Mouse (Mus musculus) heart, embryonic 10.5 days (tissue): Measurements from ENCODE around the gene Meis1. TPM values are rescaled to one million over a fixed set of nuclear protein-coding genes. Genes with fewer than 3 reads are reported as not detected.

ENCODE experiments used
- DNase-seq: peaks from one replicate; pipeline ENCODE4 v3.0.0-alpha.2; 2017; ENCODE audit warnings: low spot score
- H3K27ac ChIP-seq: fragments of 300-500 bp; sonication (generic); 2 replicates; pipeline ENCODE4 v1.5.1; 2016; ENCODE audit warnings: mild to moderate bottlenecking
- H3K27me3 ChIP-seq: fragments of 300-500 bp; sonication (generic); 2 replicates; pipeline ENCODE4 v1.6.1; 2016; ENCODE audit warnings: mild to moderate bottlenecking; ENCODE audit not compliant: poor library complexity, insufficient read depth, severe bottlenecking
- H3K36me3 ChIP-seq: fragments of 300-500 bp; sonication (generic); 2 replicates; pipeline ENCODE4 v1.6.1; 2016; ENCODE audit warnings: mild to moderate bottlenecking, moderate library complexity
- H3K4me1 ChIP-seq: fragments of 300-500 bp; sonication (generic); 2 replicates; pipeline ENCODE4 v1.6.1; 2016; ENCODE audit warnings: mild to moderate bottlenecking
- H3K4me3 ChIP-seq: fragments of 300-500 bp; sonication (generic); 2 replicates; pipeline ENCODE4 v1.5.1; 2016; ENCODE audit warnings: mild to moderate bottlenecking, moderate library complexity
- H3K9me3 ChIP-seq: fragments of 300-500 bp; sonication (generic); 2 replicates; pipeline ENCODE4 v1.6.1; 2016; ENCODE audit warnings: mild to moderate bottlenecking, moderate library complexity
- WGBS: fragments of 180-500 bp; shearing (Covaris S2); methylation state at CpG from one replicate; pipeline ENCODE4 v1.1.7; 2016; 5-methylcytosine and 5-hydroxymethylcytosine counted together
- polyA plus RNA-seq: library from polyadenylated mRNA; unstranded; fragments of >200 nt; fragmentation: Nextera tagmentation; extraction: Ambion mirVana; gene quantifications from 2 replicates; pipeline ENCODE4 v1.2.1, GENCODE M21; 2016

Gene Meis1
- polyA plus RNA-seq, 1 experiment from 2014 or later = 139 TPM

- Histone ChIP-seq H3K9me3 (no peaks in the 10 kb centered on the region), H3K36me3 (no peaks in the 10 kb centered on the region), H3K4me1 (peaks cover 46% of the 10 kb centered on the region), H3K4me3 (peak overlapping the region; percentile 59), H3K27me3 (peaks cover 27% of the 10 kb centered on the region; the same call in 1 of the 2 replicates), H3K27ac (peak overlapping the region; percentile 91)
- DNase-seq = no peak
- 4% methylated on average over 12 of the region's 12 CpGs for WGBS
These were observed 146.6 kb downstream of the Meis1 start for GRCm38 (mm10) chr11:18872118-18872751.

DNA sequence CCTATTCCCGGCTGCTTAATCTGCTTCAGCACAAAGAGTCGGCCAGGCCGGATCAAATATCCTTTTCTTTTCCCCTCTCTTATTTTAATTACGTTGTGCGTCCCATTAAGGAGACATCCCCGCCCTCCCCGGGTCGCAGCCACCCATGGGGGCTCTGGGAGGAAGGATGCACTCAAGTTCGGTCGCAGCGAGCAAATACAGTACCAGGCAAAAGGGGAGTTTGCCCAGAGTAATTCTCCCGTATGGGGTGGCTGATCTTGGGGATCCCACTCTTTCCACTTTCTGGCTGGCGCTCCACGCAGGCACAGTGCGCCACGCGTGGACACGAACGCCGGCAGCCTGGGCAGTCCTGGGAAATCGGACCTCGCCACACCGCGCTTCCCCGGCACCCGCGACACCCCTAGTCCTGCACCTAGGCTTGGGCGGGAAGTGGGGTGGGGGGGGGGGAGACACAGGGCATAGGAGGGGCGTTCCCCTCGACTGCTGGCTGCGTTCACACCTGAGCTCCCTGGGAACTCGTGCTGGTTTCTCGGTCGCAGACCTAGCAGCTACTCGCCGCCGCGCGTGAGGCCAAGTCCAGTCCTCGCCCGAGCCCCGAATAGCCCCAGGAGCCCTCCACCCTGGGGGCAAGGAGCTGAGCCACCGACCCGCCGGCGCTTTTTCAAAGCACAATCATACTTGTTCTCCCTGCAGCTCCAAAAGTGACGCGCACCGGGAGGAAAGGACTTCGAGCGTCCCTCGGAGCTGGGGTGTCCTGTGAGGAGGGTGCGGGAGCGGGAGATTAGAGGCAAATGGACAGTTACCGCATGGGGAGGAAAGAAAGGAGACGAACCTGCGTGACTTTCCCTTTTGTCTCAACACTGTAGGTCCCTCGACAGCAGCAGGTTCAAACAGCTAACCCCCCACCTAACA is 147.4 kb downstream of the Meis1 start:
- no peak for DNase-seq
- Histone ChIP-seq H3K27ac (peak overlapping the region; percentile 91), H3K36me3 (no peaks in the 10 kb centered on the region), H3K9me3 (no peaks in the 10 kb centered on the region), H3K4me3 (peak overlapping the region; percentile 59), H3K4me1 (peaks cover 39% of the 10 kb centered on the region), H3K27me3 (peaks cover 26% of the 10 kb centered on the region; the same call in 1 of the 2 replicates)
- WGBS = under 1% methylated on average over 58 of the region's 58 CpGs

DNA sequence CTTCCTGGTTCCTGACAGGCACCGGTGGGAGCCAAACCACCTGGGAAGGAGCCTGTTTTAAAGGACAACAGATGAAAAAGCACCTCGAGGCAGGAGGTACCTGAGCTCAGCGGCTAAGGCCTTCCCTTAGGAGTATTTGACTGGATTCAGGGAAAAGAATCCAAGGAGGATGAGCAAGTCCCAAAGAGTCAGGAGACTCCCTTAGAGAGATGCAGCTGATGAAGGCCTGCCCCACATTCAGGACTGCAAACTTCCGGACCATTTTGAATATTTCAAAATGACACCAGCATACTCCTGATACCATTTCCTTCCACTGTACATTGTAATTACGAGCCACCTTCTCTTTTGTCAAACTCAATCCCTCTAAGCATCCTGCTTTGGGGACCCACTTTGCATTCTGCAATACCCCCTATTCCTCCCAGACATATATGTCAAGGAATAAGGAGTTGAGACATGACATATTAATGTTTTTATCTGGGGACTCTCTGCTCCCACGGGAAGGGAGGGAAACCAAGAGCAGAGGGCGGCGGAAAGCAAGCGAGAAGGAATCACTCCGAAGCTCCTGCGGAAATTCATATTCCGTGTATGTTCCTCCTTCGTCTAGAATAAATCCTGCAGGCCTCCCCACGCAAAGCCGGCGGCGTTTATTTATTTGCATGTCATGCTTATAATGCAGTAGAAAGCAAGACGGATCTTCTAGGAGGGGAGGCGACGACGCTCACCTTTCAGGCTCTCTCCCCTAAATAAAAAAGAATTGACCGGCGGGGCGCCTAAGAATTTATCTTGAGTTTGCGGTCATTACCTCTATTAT is 148.5 kb downstream of the Meis1 start:
- Histone ChIP-seq H3K4me3 (peak overlapping the region; percentile 59), H3K27me3 (peaks cover 23% of the 10 kb centered on the region; the same call in 1 of the 2 replicates)

DNA sequence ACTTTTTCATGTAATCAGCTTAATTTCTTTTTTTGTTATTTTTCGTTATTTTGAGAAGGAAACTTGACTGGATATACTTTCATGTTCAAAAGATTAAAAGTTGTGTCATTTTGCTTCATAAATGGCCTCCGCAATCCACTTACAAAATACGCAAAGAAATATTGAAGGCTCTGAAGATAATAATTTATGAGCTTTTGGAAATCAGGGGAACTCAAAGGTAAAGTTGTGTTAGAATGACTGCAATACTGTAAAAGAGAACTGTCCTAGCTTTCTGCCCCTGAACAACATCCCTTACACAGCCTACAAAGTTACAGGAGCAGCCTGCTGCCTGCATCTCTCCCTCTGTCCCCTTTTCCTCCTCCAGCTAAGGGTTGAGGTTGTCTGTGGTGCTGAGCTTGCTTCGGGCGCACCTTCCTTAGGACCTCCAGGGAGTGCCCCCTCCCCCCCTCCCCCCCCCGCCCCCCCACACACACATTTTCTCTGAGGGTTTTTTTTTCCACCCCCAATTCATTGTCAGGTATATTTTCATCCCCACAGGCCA is 149.3 kb downstream of the Meis1 start:
- peaks cover 23% of the 10 kb centered on the region for H3K4me1 ChIP-seq
- peak overlapping the region; percentile 5; the same call in 1 of the 2 replicates for H3K4me3 ChIP-seq
- no peak for DNase-seq
- peaks cover 23% of the 10 kb centered on the region; the same call in 1 of the 2 replicates for H3K27me3 ChIP-seq
- WGBS = 34% methylated on average over 5 of the region's 6 CpGs
- H3K9me3 ChIP-seq = no peaks in the 10 kb centered on the region
- no peaks in the 10 kb centered on the region for H3K36me3 ChIP-seq
- H3K27ac ChIP-seq = no peak overlapping the region; the same call in 1 of the 2 replicates

More for the DNA sequence above, 148.5 kb downstream of the Meis1 start:
- H3K36me3 ChIP-seq = no peaks in the 10 kb centered on the region
- H3K9me3 ChIP-seq = no peaks in the 10 kb centered on the region
- DNase-seq = no peak
- peaks cover 31% of the 10 kb centered on the region for H3K4me1 ChIP-seq
- 5% methylated on average over 25 of the region's 25 CpGs for WGBS
- peak overlapping the region; percentile 91 for H3K27ac ChIP-seq

GRCm38 (mm10) chr11:18867665-18868064 is 151.1 kb downstream of the Meis1 start:
- no peak overlapping the region for H3K4me3 ChIP-seq
- H3K4me1 ChIP-seq = peaks cover 18% of the 10 kb centered on the region
- H3K27me3 ChIP-seq = peaks cover 23% of the 10 kb centered on the region; the same call in 1 of the 2 replicates
- DNase-seq = no peak
- H3K36me3 ChIP-seq = no peaks in the 10 kb centered on the region
- H3K9me3 ChIP-seq = no peaks in the 10 kb centered on the region
- WGBS = 77% methylated on average over 2 of the region's 2 CpGs
- H3K27ac ChIP-seq = no peak overlapping the region

GRCm38 (mm10) chr11:18866198-18866836 is 152.5 kb downstream of the Meis1 start:
- Histone ChIP-seq H3K36me3 (no peaks in the 10 kb centered on the region), H3K4me1 (peaks cover 13% of the 10 kb centered on the region), H3K4me3 (no peak overlapping the region), H3K27me3 (peaks cover 18% of the 10 kb centered on the region; the same call in 1 of the 2 replicates), H3K27ac (no peak overlapping the region), H3K9me3 (no peaks in the 10 kb centered on the region)
- 47% methylated on average over 6 of the region's 6 CpGs for WGBS
- no peak for DNase-seq

DNA sequence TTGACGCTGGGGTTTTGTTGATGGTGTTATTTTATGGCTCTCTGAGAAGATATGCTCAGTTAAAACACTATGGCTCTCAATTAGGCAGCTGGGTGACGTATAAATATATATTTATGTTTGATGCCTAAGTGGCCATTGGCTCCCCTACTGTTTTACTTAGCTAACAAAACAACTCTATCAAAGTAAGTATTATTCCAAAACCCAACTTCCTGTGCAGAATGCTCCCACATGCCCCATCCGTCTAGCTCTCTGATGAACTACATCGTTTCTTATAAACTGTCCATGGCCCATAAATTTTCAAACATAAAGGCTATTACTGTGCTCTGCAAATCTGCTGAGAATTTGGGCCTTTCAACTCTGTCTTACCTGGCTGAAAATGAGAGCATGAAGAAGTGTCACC is 168.0 kb downstream of the Meis1 start:
- Histone ChIP-seq H3K36me3 (no peaks in the 10 kb centered on the region), H3K4me3 (no peak overlapping the region), H3K27ac (no peak overlapping the region), H3K4me1 (no peaks in the 10 kb centered on the region), H3K9me3 (no peaks in the 10 kb centered on the region), H3K27me3 (no peaks in the 10 kb centered on the region)
- no peak for DNase-seq
- 81% methylated on average over 4 of the region's 4 CpGs for WGBS

DNA sequence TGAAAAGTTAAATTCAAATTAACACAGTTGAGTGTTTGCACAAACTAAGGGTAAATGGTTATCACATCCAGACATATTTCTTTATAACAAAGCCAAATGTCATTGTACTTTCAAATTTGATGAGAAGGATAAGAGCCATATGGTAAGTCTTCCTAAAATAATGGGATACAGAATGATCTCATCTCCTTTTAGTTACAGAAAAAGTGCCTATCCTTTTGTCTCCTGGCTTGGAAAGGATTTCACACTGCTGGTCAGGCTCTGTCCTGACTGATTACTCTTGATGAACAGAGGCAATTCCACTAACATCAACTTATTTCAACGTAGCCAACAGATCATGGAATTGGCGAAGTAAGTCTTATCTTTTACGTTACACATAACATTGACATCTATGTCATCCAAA is 171.1 kb downstream of the Meis1 start:
- 88% methylated on average over 3 of the region's 3 CpGs for WGBS

GRCm38 (mm10) chr11:18846472-18846871 is 172.3 kb downstream of the Meis1 start:
- Histone ChIP-seq H3K9me3 (no peaks in the 10 kb centered on the region), H3K4me3 (no peak overlapping the region), H3K36me3 (no peaks in the 10 kb centered on the region), H3K4me1 (no peaks in the 10 kb centered on the region), H3K27ac (no peak overlapping the region), H3K27me3 (no peaks in the 10 kb centered on the region)
- DNase-seq = no peak
- 90% methylated on average over 4 of the region's 4 CpGs for WGBS

More for the DNA sequence above, 171.1 kb downstream of the Meis1 start:
- no peaks in the 10 kb centered on the region for H3K4me1 ChIP-seq
- no peaks in the 10 kb centered on the region for H3K36me3 ChIP-seq
- H3K4me3 ChIP-seq = no peak overlapping the region
- no peaks in the 10 kb centered on the region for H3K27me3 ChIP-seq
- DNase-seq = no peak
- no peak overlapping the region for H3K27ac ChIP-seq
- H3K9me3 ChIP-seq = no peaks in the 10 kb centered on the region

- H3K4me1 ChIP-seq = no peaks in the 10 kb centered on the region
- H3K36me3 ChIP-seq = no peaks in the 10 kb centered on the region
- H3K27ac ChIP-seq = no peak overlapping the region
- 78% methylated on average over 3 of the region's 3 CpGs for WGBS
- no peaks in the 10 kb centered on the region for H3K27me3 ChIP-seq
- DNase-seq = no peak
- no peak overlapping the region for H3K4me3 ChIP-seq
- no peaks in the 10 kb centered on the region for H3K9me3 ChIP-seq
These were observed 172.9 kb downstream of the Meis1 start for GRCm38 (mm10) chr11:18845900-18846299.

DNA sequence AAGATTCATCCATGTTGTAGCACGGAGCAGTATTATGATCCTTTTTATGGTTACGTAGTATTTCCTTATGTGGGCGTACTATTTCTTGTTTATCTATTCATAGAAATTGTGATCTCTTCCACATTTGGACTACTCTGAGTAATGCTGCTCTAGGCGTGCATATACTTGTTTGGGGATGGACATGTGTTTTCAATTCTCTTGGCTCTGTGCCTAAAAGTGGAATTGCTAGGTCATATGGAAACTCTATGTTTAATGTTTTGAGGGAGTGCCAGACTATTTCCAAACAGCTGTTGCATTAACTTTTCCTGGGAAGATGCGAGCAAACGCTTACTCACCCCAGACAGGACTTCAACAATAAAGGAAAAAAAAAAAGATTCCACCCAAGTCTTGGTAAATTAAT is 173.3 kb downstream of the Meis1 start:
- Histone ChIP-seq H3K4me1 (no peaks in the 10 kb centered on the region), H3K4me3 (no peak overlapping the region)
- DNase-seq = no peak

GRCm38 (mm10) chr11:18830087-18830486 is 188.7 kb downstream of the Meis1 start:
- Histone ChIP-seq H3K27me3 (no peaks in the 10 kb centered on the region), H3K4me3 (no peak overlapping the region), H3K4me1 (no peaks in the 10 kb centered on the region), H3K9me3 (no peaks in the 10 kb centered on the region), H3K36me3 (no peaks in the 10 kb centered on the region), H3K27ac (no peak overlapping the region)
- no peak for DNase-seq

More for the DNA sequence above, 173.3 kb downstream of the Meis1 start:
- 89% methylated on average over 6 of the region's 6 CpGs for WGBS
- H3K36me3 ChIP-seq = no peaks in the 10 kb centered on the region
- no peaks in the 10 kb centered on the region for H3K9me3 ChIP-seq
- H3K27me3 ChIP-seq = no peaks in the 10 kb centered on the region
- no peak overlapping the region for H3K27ac ChIP-seq
